Mouse (Mus musculus): ENCODE measurements around the gene Nuak2. TPM values are rescaled to one million over a fixed set of nuclear protein-coding genes. Genes with fewer than 3 reads are reported as not detected.

The Nuak2 gene
- total and polyA plus RNA-seq, 2 experiments from 2014 or later = 7.7 to 7.9 TPM

DNA sequence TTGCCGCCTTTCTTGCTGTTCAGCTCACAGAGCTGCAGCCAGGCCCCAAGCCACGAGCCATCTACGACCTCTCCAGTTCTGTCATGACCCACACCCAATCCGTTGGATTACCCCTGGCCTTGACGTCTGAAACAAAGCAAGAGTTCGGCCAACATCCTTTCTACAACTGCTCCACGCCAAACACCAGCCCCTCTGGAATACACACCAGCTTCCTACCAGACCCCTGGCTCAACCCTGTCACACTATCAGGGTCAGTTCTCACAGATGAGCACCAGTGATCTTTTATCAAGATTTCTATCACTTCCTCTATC, 61.1 kb downstream of the Nuak2 start:
- no peak overlapping the region for H3K9ac ChIP-seq (replicated peaks; ENCODE audit: low read length)

GRCm38 (mm10) chr1:132377811-132378210, 61.9 kb downstream of the Nuak2 start:
- Histone ChIP-seq H3K4me1 (ENCODE audit: insufficient read depth, low read length) (peaks cover 27% of the 10 kb centered on the region), H3K36me3 (ENCODE audit: insufficient read depth, low read length) (peaks cover 17% of the 10 kb centered on the region; the same call in 1 of the 2 replicates), H3K9me3 (ENCODE audit: low read length) (no peaks in the 10 kb centered on the region), H3K27me3 (ENCODE audit: insufficient read depth, low read length) (no peaks in the 10 kb centered on the region), H3K9ac (replicated peaks; ENCODE audit: low read length) (no peak overlapping the region), H3K27ac (no peak overlapping the region), H3K4me3 (ENCODE audit: low read length) (no peak overlapping the region), H3K4me2 (ENCODE audit: low read depth, low read length) (no peak overlapping the region)
- ATAC-seq (no peak), DNase-seq (ENCODE audit: low spot score) (no peak)
- no peak for TF ChIP-seq CTCF (IDR thresholded peaks at IDR 0.05; ENCODE audit: low read depth)
- 83% methylated on average over 3 of the region's 3 CpGs for WGBS

More for the DNA sequence above, 61.1 kb downstream of the Nuak2 start:
- no peak overlapping the region for H3K27ac ChIP-seq
- no peak overlapping the region for H3K4me2 ChIP-seq (ENCODE audit: low read depth, low read length)
- no peak for ATAC-seq
- WGBS = 56% methylated on average over 7 of the region's 7 CpGs
- peaks cover 17% of the 10 kb centered on the region; the same call in 1 of the 2 replicates for H3K36me3 ChIP-seq (ENCODE audit: insufficient read depth, low read length)
- H3K4me3 ChIP-seq (ENCODE audit: low read length) = no peak overlapping the region
- DNase-seq (ENCODE audit: low spot score) = no peak
- H3K27me3 ChIP-seq (ENCODE audit: insufficient read depth, low read length) = no peaks in the 10 kb centered on the region
- no peak for TF ChIP-seq CTCF (IDR thresholded peaks at IDR 0.05; ENCODE audit: low read depth)
- no peaks in the 10 kb centered on the region for H3K9me3 ChIP-seq (ENCODE audit: low read length)
- peaks cover 33% of the 10 kb centered on the region for H3K4me1 ChIP-seq (ENCODE audit: insufficient read depth, low read length)

DNA sequence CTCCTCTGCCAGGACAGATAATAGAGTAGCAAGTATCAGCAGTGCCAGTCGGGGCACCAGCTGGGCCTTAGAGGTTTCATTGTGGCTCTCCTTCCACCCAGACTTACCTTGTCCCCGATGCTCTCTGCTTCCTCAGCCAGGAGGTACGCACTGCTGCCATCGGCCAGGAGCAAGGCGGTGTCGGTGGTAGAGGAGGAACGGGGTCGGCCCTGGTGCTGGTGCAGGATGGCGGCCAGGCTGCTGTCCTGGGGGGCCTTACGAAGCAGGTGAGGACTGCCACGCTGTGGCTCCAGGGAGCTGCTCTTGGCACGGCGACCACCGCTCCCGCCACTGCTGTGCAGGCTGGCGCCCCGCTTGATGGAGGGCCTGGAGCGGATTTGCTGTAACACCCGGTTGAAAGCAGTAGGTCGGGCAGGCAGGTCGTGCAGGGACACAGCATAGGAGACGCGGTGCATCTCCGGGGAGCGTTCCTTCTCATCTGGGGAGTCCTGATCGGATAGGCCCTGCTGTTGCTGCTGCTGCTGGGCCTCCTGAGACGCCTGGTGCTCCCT, 64.7 kb downstream of the Nuak2 start:
- peaks cover 16% of the 10 kb centered on the region for H3K4me1 ChIP-seq (ENCODE audit: insufficient read depth, low read length)
- no peak overlapping the region for H3K9ac ChIP-seq (replicated peaks; ENCODE audit: low read length)
- no peak overlapping the region for H3K27ac ChIP-seq

GRCm38 (mm10) chr1:132381929-132382328, 66.0 kb downstream of the Nuak2 start:
- no peaks in the 10 kb centered on the region for H3K27me3 ChIP-seq (ENCODE audit: insufficient read depth, low read length)
- no peaks in the 10 kb centered on the region for H3K9me3 ChIP-seq (ENCODE audit: low read length)
- no peak overlapping the region for H3K4me3 ChIP-seq (ENCODE audit: low read length)
- DNase-seq (ENCODE audit: low spot score) (no peak), ATAC-seq (no peak)
- WGBS = 55% methylated on average over 10 of the region's 10 CpGs
- no peak overlapping the region for H3K9ac ChIP-seq (replicated peaks; ENCODE audit: low read length)
- H3K4me2 ChIP-seq (ENCODE audit: low read depth, low read length) = no peak overlapping the region
- H3K4me1 ChIP-seq (ENCODE audit: insufficient read depth, low read length) = peaks cover 23% of the 10 kb centered on the region
- TF ChIP-seq CTCF (IDR thresholded peaks at IDR 0.05; ENCODE audit: low read depth) = 0 out of 2 replicates have a peak, but pooled peaks have one; percentile 2
- no peak overlapping the region for H3K27ac ChIP-seq
- peaks cover 10% of the 10 kb centered on the region; the same call in 1 of the 2 replicates for H3K36me3 ChIP-seq (ENCODE audit: insufficient read depth, low read length)

More for the DNA sequence above, 64.7 kb downstream of the Nuak2 start:
- no peaks in the 10 kb centered on the region for H3K9me3 ChIP-seq (ENCODE audit: low read length)
- DNase-seq (ENCODE audit: low spot score) (no peak), ATAC-seq (no peak)
- H3K4me3 ChIP-seq (ENCODE audit: low read length) = no peak overlapping the region
- peaks cover 10% of the 10 kb centered on the region; the same call in 1 of the 2 replicates for H3K36me3 ChIP-seq (ENCODE audit: insufficient read depth, low read length)
- H3K4me2 ChIP-seq (ENCODE audit: low read depth, low read length) = no peak overlapping the region
- H3K27me3 ChIP-seq (ENCODE audit: insufficient read depth, low read length) = no peaks in the 10 kb centered on the region
- WGBS = 83% methylated on average over 27 of the region's 27 CpGs
- TF ChIP-seq CTCF (IDR thresholded peaks at IDR 0.05; ENCODE audit: low read depth) = no peak

Other genes with a start within 250 kb of the Nuak2 start
- 5.8 and 10.2 TPM in 2 replicates for gene Mfsd4a, start 248.1 kb upstream of the Nuak2 start, total RNA-seq (2014; rRNA removed)
- 8.4 and 9.1 TPM in 2 replicates for gene Mfsd4a, start 248.1 kb upstream of the Nuak2 start, polyA plus RNA-seq (2015; fragmentation: Nextera tagmentation; extraction: Ambion mirVana)
- 2.7 and 4.1 TPM in 2 replicates for gene Cdk18, start 176.4 kb upstream of the Nuak2 start, total RNA-seq (2014; rRNA removed)
- 1.0 and 1.6 TPM in 2 replicates for gene Cdk18, start 176.4 kb upstream of the Nuak2 start, polyA plus RNA-seq (2015; fragmentation: Nextera tagmentation; extraction: Ambion mirVana)
- 10.9 and 16.6 TPM in 2 replicates for gene Lemd1, start 124.7 kb upstream of the Nuak2 start, total RNA-seq (2014; rRNA removed)
- gene Lemd1, start 124.7 kb upstream of the Nuak2 start, polyA plus RNA-seq (2015; fragmentation: Nextera tagmentation; extraction: Ambion mirVana) = 7.9 and 9.0 TPM in 2 replicates
- 2.0 and 4.8 TPM in 2 replicates for gene AC124108.1, start 124.7 kb upstream of the Nuak2 start, total RNA-seq (2014; rRNA removed)
- 0.50 and 0.70 TPM in 2 replicates for gene AC124108.1, start 124.7 kb upstream of the Nuak2 start, polyA plus RNA-seq (2015; fragmentation: Nextera tagmentation; extraction: Ambion mirVana)
- gene Gm10188, start 86.4 kb upstream of the Nuak2 start, total RNA-seq (2014; rRNA removed) = not detected in 2 replicates
- 0.28 TPM in 1 of 2 replicates, not detected in the other for gene Gm10188, start 86.4 kb upstream of the Nuak2 start, polyA plus RNA-seq (2015; fragmentation: Nextera tagmentation; extraction: Ambion mirVana)
- gene Klhdc8a, start 17.5 kb upstream of the Nuak2 start, total RNA-seq (2014; rRNA removed) = 23.0 and 26.0 TPM in 2 replicates
- 11.2 and 11.7 TPM in 2 replicates for gene Klhdc8a, start 17.5 kb upstream of the Nuak2 start, polyA plus RNA-seq (2015; fragmentation: Nextera tagmentation; extraction: Ambion mirVana)
- gene Tmcc2, start 75.2 kb downstream of the Nuak2 start, total RNA-seq (2014; rRNA removed) = 138 and 151 TPM in 2 replicates
- 33.5 and 34.0 TPM in 2 replicates for gene Tmcc2, start 75.2 kb downstream of the Nuak2 start, polyA plus RNA-seq (2015; fragmentation: Nextera tagmentation; extraction: Ambion mirVana)
- 21.3 and 31.8 TPM in 2 replicates for gene Dstyk, start 101.4 kb downstream of the Nuak2 start, total RNA-seq (2014; rRNA removed)
- 5.7 and 6.2 TPM in 2 replicates for gene Dstyk, start 101.4 kb downstream of the Nuak2 start, polyA plus RNA-seq (2015; fragmentation: Nextera tagmentation; extraction: Ambion mirVana)
- gene Rbbp5, start 161.2 kb downstream of the Nuak2 start, total RNA-seq (2014; rRNA removed) = 22.4 and 27.7 TPM in 2 replicates
- 23.8 and 24.2 TPM in 2 replicates for gene Rbbp5, start 161.2 kb downstream of the Nuak2 start, polyA plus RNA-seq (2015; fragmentation: Nextera tagmentation; extraction: Ambion mirVana)
- 2.8 and 3.0 TPM in 2 replicates for gene Tmem81, start 190.1 kb downstream of the Nuak2 start, total RNA-seq (2014; rRNA removed)
- gene Tmem81, start 190.1 kb downstream of the Nuak2 start, polyA plus RNA-seq (2015; fragmentation: Nextera tagmentation; extraction: Ambion mirVana) = 0.74 and 0.78 TPM in 2 replicates
- gene Cntn2, start 227.1 kb downstream of the Nuak2 start, total RNA-seq (2014; rRNA removed) = 67.6 and 84.0 TPM in 2 replicates
- gene Cntn2, start 227.1 kb downstream of the Nuak2 start, polyA plus RNA-seq (2015; fragmentation: Nextera tagmentation; extraction: Ambion mirVana) = 17.7 and 19.2 TPM in 2 replicates

Data from hindbrain, postnatal 0 days (tissue).